Mouse (Mus musculus) embryonic facial prominence, embryonic 11.5 days (tissue): ENCODE results near the gene Tex52. TPM values are rescaled to one million over a fixed set of nuclear protein-coding genes. Genes with fewer than 3 reads are reported as not detected.
"Not testable (repeated sequence)": the region's sequence is repeated elsewhere in the genome, so short reads cannot be mapped to it uniquely, and the experiment has no call there.

Experiments used
- ATAC-seq: fragments of 200-750 bp; cut with Nextera tagmentation; replicated peaks from 2 replicates; pipeline ENCODE4 v1.8.0; 2017; ENCODE audit warnings: low read depth; ENCODE audit not compliant: insufficient number of reproducible peaks, low FRiP score, low TSS enrichment
- DNase-seq: peaks from one replicate; pipeline ENCODE4 v3.0.0-alpha.2; 2015; ENCODE audit warnings: low spot score
- H3K27ac ChIP-seq: fragments of 300-500 bp; sonication (generic); replicated peaks from 2 replicates; pipeline ENCODE4 v1.5.1; 2014; ENCODE audit warnings: mild to moderate bottlenecking, low read depth, low read length, control low read depth
- H3K27me3 ChIP-seq: fragments of 300-500 bp; sonication (generic); 2 replicates; pipeline ENCODE4 v1.6.1; 2014; ENCODE audit warnings: mild to moderate bottlenecking, low read length, moderate library complexity, mixed read lengths; ENCODE audit not compliant: control insufficient read depth, insufficient read depth
- H3K36me3 ChIP-seq: fragments of 300-500 bp; sonication (generic); replicated peaks from 2 replicates; pipeline ENCODE4 v1.6.1; 2014; ENCODE audit warnings: low read depth, mild to moderate bottlenecking, low read length, moderate library complexity, mixed read lengths; ENCODE audit not compliant: control insufficient read depth, insufficient read depth
- H3K4me1 ChIP-seq: fragments of 300-500 bp; sonication (generic); 2 replicates; pipeline ENCODE4 v1.6.1; 2014; ENCODE audit warnings: low read length, mixed read lengths; ENCODE audit not compliant: control insufficient read depth, insufficient read depth
- H3K4me2 ChIP-seq: fragments of 300-500 bp; sonication (generic); 2 replicates; pipeline ENCODE4 v1.6.1; 2014; ENCODE audit warnings: low read depth, mild to moderate bottlenecking, control low read depth, low read length, moderate library complexity
- H3K4me3 ChIP-seq: fragments of 300-500 bp; sonication (generic); 2 replicates; pipeline ENCODE4 v1.5.1; 2014; ENCODE audit warnings: low read depth, low read length, control low read depth
- H3K9ac ChIP-seq: fragments of 300-500 bp; sonication (generic); replicated peaks from 2 replicates; pipeline ENCODE4 v1.6.1; 2014; ENCODE audit warnings: mild to moderate bottlenecking, control low read depth, low read length
- H3K9me3 ChIP-seq: fragments of 300-500 bp; sonication (generic); replicated peaks from 2 replicates; pipeline ENCODE4 v1.6.1; 2016; ENCODE audit warnings: mild to moderate bottlenecking, low read length, inconsistent platforms, mixed read lengths; ENCODE audit not compliant: control insufficient read depth
- WGBS: fragments of 180-500 bp; shearing (Covaris S2); extraction: QIAGEN DNeasy Blood & Tissue Kit; methylation state at CpG from one replicate; pipeline ENCODE4 v1.1.7; 2014; 5-methylcytosine and 5-hydroxymethylcytosine counted together
- polyA plus RNA-seq: library from polyadenylated mRNA; unstranded; fragments of >200 nt; fragmentation: Nextera tagmentation; extraction: Ambion mirVana; gene quantifications from 2 replicates; pipeline ENCODE4 v1.2.1, GENCODE M21; 2014

Tex52 gene
- polyA plus RNA-seq, 1 experiment from 2014 or later: 0.36 TPM

DNA sequence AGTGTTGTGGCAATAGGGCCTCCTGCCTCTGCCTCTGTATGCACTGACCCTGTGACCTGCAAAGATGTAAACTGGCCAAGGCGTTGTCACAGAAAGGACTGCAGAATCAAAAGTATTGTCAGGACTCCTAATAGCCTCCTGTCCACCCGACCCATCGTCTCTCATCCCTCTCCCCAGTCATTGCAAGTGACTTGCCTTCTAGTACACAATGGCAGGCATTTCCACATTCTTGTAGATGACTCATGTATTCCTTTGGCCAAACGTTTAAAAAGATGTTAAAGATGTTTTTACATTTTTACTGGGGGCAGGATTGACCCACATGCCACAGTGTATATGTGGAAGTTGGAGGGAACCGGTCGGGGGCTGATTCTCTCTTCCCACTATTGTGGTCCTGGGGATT, 10.5 kb upstream of the Tex52 start:
- Histone ChIP-seq H3K9me3 (no peaks in the 10 kb centered on the region), H3K27me3 (no peaks in the 10 kb centered on the region), H3K9ac (no peak overlapping the region), H3K4me1 (no peaks in the 10 kb centered on the region; the same call in 1 of the 2 replicates), H3K27ac (no peak overlapping the region), H3K36me3 (peaks cover 13% of the 10 kb centered on the region), H3K4me3 (no peak overlapping the region), H3K4me2 (no peak overlapping the region)
- ATAC-seq: no peak
- DNase-seq: no peak
- WGBS: 80% methylated on average over 6 of the region's 6 CpGs

DNA sequence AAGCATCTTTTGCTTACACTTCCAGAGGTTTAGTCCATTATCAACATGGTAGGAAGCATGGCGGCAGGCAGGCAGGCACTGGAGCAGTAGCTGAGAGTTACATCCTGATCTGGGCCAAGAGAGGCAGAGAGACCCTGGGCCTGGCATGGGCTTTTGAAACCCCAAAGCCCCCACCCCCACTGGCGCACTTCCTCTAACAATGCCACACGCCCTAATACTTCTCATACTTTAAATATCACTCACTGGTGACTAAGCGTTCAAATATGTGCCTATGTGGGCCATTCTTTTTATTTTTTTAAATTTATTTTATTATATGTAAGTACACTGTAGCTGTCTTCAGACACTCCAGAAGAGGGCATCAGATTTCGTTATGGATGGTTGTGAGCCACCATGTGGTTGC, 8.8 kb upstream of the Tex52 start:
- Histone ChIP-seq H3K4me1 (no peaks in the 10 kb centered on the region; the same call in 1 of the 2 replicates), H3K27me3 (no peaks in the 10 kb centered on the region), H3K4me2 (no peak overlapping the region), H3K4me3 (no peak overlapping the region), H3K9ac (no peak overlapping the region), H3K27ac (no peak overlapping the region), H3K36me3 (peaks cover 13% of the 10 kb centered on the region), H3K9me3 (no peaks in the 10 kb centered on the region)
- WGBS: 95% methylated on average over 5 of the region's 5 CpGs
- ATAC-seq (no peak), DNase-seq (no peak)

DNA sequence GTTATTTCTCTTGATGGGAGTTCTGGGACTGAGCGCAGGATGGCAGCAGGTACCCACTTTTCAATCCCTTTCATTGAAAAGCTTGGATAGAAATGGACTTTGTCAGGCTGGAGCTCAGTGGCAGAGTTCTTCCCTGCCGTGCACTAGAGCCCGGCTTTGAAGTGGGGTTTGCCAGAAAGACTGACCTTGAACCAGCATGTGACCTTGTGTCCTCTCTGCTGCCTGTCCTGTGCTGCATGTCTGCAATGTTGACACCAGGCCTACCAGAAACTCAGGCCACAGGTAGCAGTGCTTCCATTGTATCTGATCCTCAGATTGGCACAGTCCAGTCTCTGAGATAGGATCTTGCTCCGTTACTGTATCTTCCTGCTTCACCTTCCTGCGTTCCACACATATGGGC, 5.2 kb upstream of the Tex52 start:
- Histone ChIP-seq H3K4me3 (no peak overlapping the region), H3K9me3 (no peaks in the 10 kb centered on the region), H3K27ac (no peak overlapping the region), H3K36me3 (peaks cover 28% of the 10 kb centered on the region), H3K27me3 (no peaks in the 10 kb centered on the region), H3K9ac (no peak overlapping the region), H3K4me1 (no peaks in the 10 kb centered on the region), H3K4me2 (no peak overlapping the region)
- no peak for ATAC-seq
- DNase-seq: no peak
- WGBS: 90% methylated on average over 5 of the region's 5 CpGs

DNA sequence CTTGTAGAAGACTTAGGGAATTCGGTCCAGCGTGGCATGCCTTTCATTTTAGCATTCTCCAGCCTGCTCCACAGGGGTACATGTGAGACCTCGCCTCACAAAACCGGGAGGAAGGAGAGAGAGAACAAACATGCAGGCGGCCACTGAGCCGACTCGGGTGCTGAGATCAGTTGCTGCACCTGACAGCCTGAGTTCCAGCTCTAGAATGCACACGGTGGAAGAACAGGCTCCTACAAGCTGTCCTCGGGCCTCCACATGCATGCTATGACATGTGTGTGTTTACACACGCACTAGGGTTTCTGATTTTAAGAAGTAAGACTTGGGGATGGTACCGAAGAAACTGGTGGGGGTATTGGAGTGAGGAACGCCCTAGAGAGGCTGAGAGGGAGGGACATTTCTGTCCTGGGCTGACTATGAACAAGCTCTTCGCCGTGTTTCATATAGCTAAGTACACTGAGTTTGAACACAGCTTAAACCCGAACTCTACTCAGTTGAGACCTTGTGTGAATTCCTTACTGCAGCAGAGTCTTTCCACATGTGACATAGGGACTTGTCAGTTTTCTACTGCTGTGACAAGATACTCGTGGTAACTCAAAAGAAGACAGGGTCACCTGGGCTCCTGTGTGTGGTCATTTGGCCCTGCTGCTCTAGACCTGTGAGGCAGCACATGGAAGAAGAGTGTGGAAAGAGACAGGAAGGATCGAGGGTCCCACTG, 1.3 kb downstream of the Tex52 start:
- H3K27me3 ChIP-seq: no peaks in the 10 kb centered on the region
- WGBS: 88% methylated on average over 17 of the region's 17 CpGs
- no peak overlapping the region for H3K4me2 ChIP-seq
- no peaks in the 10 kb centered on the region for H3K9me3 ChIP-seq
- ATAC-seq (no peak), DNase-seq (no peak)
- peaks cover 17% of the 10 kb centered on the region for H3K36me3 ChIP-seq
- no peak overlapping the region for H3K4me3 ChIP-seq
- H3K27ac ChIP-seq: no peak overlapping the region
- H3K4me1 ChIP-seq: no peaks in the 10 kb centered on the region
- no peak overlapping the region for H3K9ac ChIP-seq

DNA sequence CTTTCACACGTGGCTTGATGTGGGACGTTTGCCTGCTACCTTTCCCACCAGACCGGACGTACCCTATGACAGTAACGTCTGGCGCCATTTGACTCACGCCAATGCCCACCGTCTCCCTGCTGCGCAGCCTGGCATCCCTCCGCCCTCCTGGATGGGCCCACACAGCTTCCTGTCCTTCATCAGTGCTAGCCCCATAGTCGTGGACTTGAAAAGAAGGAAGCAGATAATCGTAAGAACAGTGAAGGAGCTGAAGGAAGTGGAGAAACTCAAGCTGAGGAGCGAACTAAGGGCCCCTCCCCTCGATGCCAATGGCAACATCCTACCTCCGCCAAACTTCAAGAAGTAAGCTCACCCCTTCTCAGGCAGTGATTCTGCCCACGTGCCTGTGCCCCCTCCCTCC, 4.4 kb downstream of the Tex52 start:
- Histone ChIP-seq H3K4me2 (no peak overlapping the region), H3K9ac (no peak overlapping the region), H3K4me3 (no peak overlapping the region), H3K36me3 (peaks cover 3% of the 10 kb centered on the region; the same call in 1 of the 2 replicates), H3K4me1 (no peaks in the 10 kb centered on the region), H3K27ac (no peak overlapping the region), H3K27me3 (no peaks in the 10 kb centered on the region), H3K9me3 (no peaks in the 10 kb centered on the region)
- WGBS: 88% methylated on average over 16 of the region's 16 CpGs
- DNase-seq (no peak), ATAC-seq (no peak)

DNA sequence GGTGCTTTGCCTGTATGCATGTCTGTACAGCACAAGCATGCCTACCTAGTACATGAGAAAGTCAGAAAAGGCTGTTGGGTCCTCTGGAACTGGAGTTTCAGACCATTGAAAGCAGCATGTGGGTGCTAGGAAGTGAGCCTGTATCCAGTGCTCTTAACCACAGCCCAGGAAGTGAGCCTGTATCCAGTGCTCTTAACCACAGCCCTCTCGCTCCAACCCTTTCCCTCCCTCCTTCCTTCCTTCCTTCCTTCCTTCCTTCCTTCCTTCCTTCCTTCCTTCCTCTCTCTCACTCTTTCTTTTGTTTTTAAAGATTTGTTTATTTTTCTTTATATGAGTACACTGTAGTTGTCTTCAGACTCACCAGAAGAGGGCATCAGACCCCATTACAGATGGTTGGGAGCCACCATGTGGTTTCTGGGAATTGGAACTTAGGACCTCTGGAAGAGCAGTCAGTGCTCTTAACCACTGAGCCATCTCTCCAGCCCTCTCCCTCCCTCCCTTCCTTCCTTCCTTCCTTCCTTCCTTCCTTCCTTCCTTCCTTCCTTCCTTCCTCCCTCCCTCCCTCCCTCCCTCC, 5.4 kb downstream of the Tex52 start:
- ATAC-seq, H3K27ac ChIP-seq, H3K27me3 ChIP-seq, DNase-seq, H3K4me2 ChIP-seq, H3K4me1 ChIP-seq, H3K4me3 ChIP-seq, H3K36me3 ChIP-seq, H3K9ac ChIP-seq, H3K9me3 ChIP-seq: not testable (repeated sequence)
- 78% methylated on average over 1 of the region's 1 CpGs for WGBS

DNA sequence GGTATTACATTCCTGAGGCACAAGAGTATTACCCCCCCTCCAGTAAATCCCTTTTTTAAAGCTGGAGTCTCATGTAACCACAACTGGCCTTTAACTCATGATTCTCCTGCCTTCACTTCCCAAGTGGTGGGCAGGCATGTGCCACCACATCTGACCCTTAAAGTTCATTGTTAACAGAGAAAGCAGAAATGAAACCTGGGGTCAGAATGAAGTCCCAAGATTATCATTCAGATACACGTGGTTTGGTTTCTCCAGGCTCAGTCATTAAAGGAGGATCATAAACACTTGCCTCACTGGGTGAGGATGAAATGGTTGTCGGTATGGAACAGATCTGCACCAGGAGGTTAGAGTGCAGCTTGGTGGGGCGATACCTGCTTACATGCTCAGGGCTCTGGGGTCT, 6.0 kb downstream of the Tex52 start:
- Histone ChIP-seq H3K27ac (no peak overlapping the region), H3K9me3 (no peaks in the 10 kb centered on the region), H3K4me2 (no peak overlapping the region), H3K4me3 (no peak overlapping the region), H3K4me1 (no peaks in the 10 kb centered on the region), H3K36me3 (peaks cover 3% of the 10 kb centered on the region; the same call in 1 of the 2 replicates), H3K9ac (no peak overlapping the region), H3K27me3 (no peaks in the 10 kb centered on the region)
- ATAC-seq: no peak
- WGBS: 85% methylated on average over 3 of the region's 3 CpGs
- no peak for DNase-seq

DNA sequence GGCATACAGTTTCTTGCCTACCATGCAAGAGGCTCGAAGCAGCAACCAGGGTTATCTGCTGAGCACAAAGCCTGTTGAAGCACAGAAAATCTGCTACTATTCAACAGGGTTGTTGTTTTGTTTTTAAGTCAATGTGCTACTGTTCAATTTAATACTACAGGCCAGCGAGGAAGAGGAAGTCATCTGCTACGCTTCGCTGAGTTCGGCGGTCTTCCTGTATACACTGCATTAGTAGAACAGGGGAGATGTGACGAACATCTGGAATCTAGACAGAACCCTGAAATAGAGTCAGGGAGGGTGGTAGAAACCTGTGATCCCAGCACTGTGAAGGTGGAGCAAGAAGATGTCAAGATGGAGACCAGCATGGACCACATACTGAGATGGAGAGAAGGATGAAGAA, 8.5 kb downstream of the Tex52 start:
- Histone ChIP-seq H3K9ac (no peak overlapping the region), H3K36me3 (no peaks in the 10 kb centered on the region), H3K4me3 (no peak overlapping the region), H3K27ac (no peak overlapping the region), H3K4me1 (no peaks in the 10 kb centered on the region), H3K4me2 (no peak overlapping the region), H3K27me3 (no peaks in the 10 kb centered on the region), H3K9me3 (no peaks in the 10 kb centered on the region)
- DNase-seq: no peak
- WGBS: 62% methylated on average over 7 of the region's 7 CpGs
- ATAC-seq: no peak
